Mouse (Mus musculus) heart, postnatal 0 days (tissue): ENCODE measurements around the gene Sap30l.

ENCODE experiments used
- CTCF ChIP-seq: IDR thresholded peaks from 2 replicates; pipeline ENCODE4 v1.5.1; 2016; ENCODE audit warnings: antibody characterized with exemption, control low read depth, low read depth
- EP300 ChIP-seq: IDR thresholded peaks from 2 replicates; pipeline ENCODE4 v1.6.1; 2016; ENCODE audit warnings: antibody characterized with exemption, low read depth

- TF ChIP-seq EP300 (no peak), CTCF (no peak)
Observed at GRCm38 (mm10) chr11:57818189-57818588, 16.8 kb downstream of the Sap30l start.
